Mouse (Mus musculus): ENCODE data around the gene Calcrl.

- TF ChIP-seq ZNF384 (IDR thresholded peaks at IDR 0.05; ENCODE audit: low read depth, low read length): no peak
- no peak for TF ChIP-seq HCFC1 (IDR thresholded peaks at IDR 0.05; ENCODE audit: borderline replicate concordance, insufficient read depth, low read length)
- no peak for TF ChIP-seq MAFK (IDR thresholded peaks at IDR 0.05; ENCODE audit: insufficient read depth, low read depth, low read length)
Observed at GRCm38 (mm10) chr2:84383828-84384227, 41.4 kb downstream of the Calcrl start.
